Mouse (Mus musculus) hindbrain, embryonic 14.5 days (tissue): ENCODE measurements around the gene Rae1. TPM values are rescaled to one million over a fixed set of nuclear protein-coding genes. Genes with fewer than 3 reads are reported as not detected.
A peak's percentile ranks its signal among the peaks of the same experiment; 100 is the strongest.

Experiments used
- ATAC-seq: fragments of 200-750 bp; cut with Nextera tagmentation; 2 replicates; pipeline ENCODE4 v1.8.0; 2017; ENCODE audit warnings: moderate number of reproducible peaks, mild to moderate bottlenecking, moderate TSS enrichment, moderate library complexity; ENCODE audit not compliant: low FRiP score
- DNase-seq: peaks from one replicate; pipeline ENCODE4 v3.0.0-alpha.2; 2015; ENCODE audit warnings: low spot score
- H3K27ac ChIP-seq: fragments of 300-500 bp; sonication (generic); 2 replicates; pipeline ENCODE4 v1.5.1; 2014; ENCODE audit warnings: mild to moderate bottlenecking, moderate library complexity
- H3K27me3 ChIP-seq: fragments of 300-500 bp; sonication (generic); 2 replicates; pipeline ENCODE4 v1.6.1; 2014; ENCODE audit warnings: mild to moderate bottlenecking, low read length, mixed read lengths; ENCODE audit not compliant: control insufficient read depth, insufficient read depth
- H3K36me3 ChIP-seq: fragments of 300-500 bp; sonication (generic); replicated peaks from 2 replicates; pipeline ENCODE4 v1.6.1; 2014; ENCODE audit not compliant: control insufficient read depth, insufficient read depth
- H3K4me1 ChIP-seq: fragments of 300-500 bp; sonication (generic); replicated peaks from 2 replicates; pipeline ENCODE4 v1.6.1; 2014; ENCODE audit warnings: antibody characterized with exemption, low read length, mixed read lengths; ENCODE audit not compliant: control insufficient read depth, insufficient read depth
- H3K4me2 ChIP-seq: fragments of 300-500 bp; sonication (generic); replicated peaks from 2 replicates; pipeline ENCODE4 v1.6.1; 2014; ENCODE audit warnings: mild to moderate bottlenecking, moderate library complexity
- H3K4me3 ChIP-seq: fragments of 300-500 bp; sonication (generic); replicated peaks from 2 replicates; pipeline ENCODE4 v1.5.1; 2014; ENCODE audit warnings: mild to moderate bottlenecking, low read length
- H3K9ac ChIP-seq: fragments of 300-500 bp; sonication (generic); 2 replicates; pipeline ENCODE4 v1.6.1; 2014
- H3K9me3 ChIP-seq: fragments of 300-500 bp; sonication (generic); 2 replicates; pipeline ENCODE4 v1.6.1; 2016; ENCODE audit warnings: low read length; ENCODE audit not compliant: control insufficient read depth
- whole genome bisulfite sequencing: fragments of 180-500 bp; shearing (Covaris S2); extraction: QIAGEN DNeasy Blood & Tissue Kit; methylation state at CpG from one replicate; pipeline ENCODE4 v1.1.7; 2014; 5-methylcytosine and 5-hydroxymethylcytosine counted together
- polyA plus RNA-seq: library from polyadenylated mRNA; unstranded; fragments of >200 nt; fragmentation: Nextera tagmentation; extraction: Ambion mirVana; gene quantifications from 2 replicates; pipeline ENCODE4 v1.2.1, GENCODE M21; 2014

Gene Rae1
- polyA plus RNA-seq, 1 experiment from 2014 or later = 117 TPM

DNA sequence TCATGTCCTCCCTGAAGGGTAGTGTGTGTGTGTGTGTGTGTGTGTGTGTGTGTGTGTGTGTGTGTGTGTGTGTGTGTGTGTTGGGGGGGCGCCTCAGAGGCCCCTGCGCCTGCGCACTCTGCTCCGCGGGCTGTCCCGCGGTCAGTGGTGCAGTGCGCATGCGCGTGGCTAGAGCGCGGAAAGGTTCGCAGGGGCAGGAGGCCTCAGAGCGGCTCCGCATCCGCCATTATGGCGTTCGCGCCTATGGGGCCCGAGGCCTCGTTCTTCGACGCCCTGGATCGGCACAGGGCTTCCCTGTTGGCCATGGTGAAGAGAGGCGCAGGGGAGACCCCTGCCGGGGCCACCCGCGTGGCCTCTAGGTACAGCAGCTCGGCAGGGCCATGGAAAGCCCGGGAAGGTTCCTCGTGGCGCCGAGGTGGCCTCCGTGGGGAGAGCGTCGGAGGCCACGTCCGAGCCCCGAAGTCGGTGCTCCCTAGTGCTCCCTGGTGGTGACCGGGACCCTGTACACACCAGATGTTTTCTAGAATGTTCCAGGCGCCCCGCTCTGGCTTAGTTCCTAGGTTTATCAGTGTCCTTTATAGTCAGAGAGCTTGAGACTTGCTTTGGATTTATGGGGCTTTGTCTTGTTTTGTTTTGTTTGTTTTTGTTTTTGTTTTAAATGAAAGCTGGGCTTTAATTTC is 20.1 kb upstream of the Rae1 start:
- no peak for DNase-seq
- ATAC-seq = no peak
- WGBS = 94% methylated on average over 43 of the region's 43 CpGs

DNA sequence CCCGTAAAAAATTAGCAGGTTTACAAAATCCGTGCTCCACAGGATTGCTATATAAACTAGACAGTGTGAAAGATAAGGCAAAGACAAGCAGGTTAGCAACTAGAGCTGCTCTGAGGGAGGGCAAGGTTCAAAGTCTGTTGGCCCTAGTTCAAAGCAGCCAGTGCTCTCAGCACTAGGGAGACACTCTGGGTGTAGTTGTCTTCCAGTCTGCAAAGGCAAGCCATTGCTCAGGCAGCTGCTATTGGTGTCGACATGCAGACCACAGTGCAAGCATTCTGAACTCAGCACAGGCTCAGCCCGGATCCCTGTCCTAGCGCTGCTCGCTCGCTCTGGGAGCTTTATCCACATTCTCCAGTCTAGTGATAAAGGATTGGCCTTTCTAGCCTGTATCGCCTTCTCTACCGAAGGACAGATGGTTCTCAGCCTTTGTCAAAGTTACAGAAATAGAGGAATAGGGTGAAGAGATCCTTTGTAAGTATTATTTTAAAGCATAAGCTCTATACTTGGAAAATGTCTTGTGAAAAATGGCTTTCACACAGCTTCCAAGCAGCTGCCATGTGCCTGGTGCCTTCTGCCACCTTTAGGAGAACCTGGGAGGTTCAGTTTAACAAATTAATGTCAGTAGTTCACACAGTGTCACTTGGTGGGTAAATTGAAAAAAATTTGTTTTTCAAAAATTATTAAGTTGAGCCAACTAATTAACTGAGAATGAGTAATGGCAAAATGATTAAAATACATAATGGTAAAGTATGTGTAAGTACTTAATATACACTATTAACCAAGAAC is 16.9 kb upstream of the Rae1 start:
- 83% methylated on average over 9 of the region's 9 CpGs for WGBS
- H3K36me3 ChIP-seq = no peaks in the 10 kb centered on the region
- H3K4me1 ChIP-seq = 0 out of 2 replicates have a peak, but pooled peaks cover 2% of the 10 kb centered on the region
- H3K27ac ChIP-seq = no peak overlapping the region
- DNase-seq (no peak), ATAC-seq (no peak)
- H3K27me3 ChIP-seq = no peaks in the 10 kb centered on the region
- no peak overlapping the region for H3K9ac ChIP-seq
- no peaks in the 10 kb centered on the region for H3K9me3 ChIP-seq
- H3K4me2 ChIP-seq = no peak overlapping the region
- no peak overlapping the region for H3K4me3 ChIP-seq

More for the DNA sequence above, 20.1 kb upstream of the Rae1 start:
- H3K9me3 ChIP-seq = no peaks in the 10 kb centered on the region
- H3K27me3 ChIP-seq = no peaks in the 10 kb centered on the region
- H3K36me3 ChIP-seq = no peaks in the 10 kb centered on the region
- no peak overlapping the region for H3K4me2 ChIP-seq
- H3K4me3 ChIP-seq = no peak overlapping the region
- H3K27ac ChIP-seq = no peak overlapping the region
- peaks cover 19% of the 10 kb centered on the region for H3K4me1 ChIP-seq
- no peak overlapping the region for H3K9ac ChIP-seq

DNA sequence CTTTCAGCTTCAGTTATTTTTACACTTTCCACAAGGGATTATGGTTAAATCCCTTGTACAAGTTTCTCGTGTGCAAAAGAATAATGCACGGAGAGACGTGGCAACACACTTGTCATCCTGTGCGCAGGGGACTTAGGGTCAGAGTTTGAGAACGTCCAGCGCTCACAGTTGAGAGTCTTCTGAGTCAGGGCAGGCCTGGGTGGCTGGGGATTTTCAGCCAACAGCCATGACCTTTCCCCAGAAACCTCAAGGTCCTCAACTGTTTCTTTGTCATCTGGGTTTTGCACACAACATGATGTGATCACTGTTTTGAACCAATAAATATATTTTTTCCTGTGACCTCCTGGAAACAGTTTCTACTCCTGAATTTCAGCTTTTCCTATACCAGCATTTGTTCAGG is 9.8 kb upstream of the Rae1 start:
- no peak overlapping the region for H3K9ac ChIP-seq
- ATAC-seq (no peak), DNase-seq (no peak)
- H3K4me3 ChIP-seq = no peak overlapping the region
- no peaks in the 10 kb centered on the region for H3K27me3 ChIP-seq
- no peaks in the 10 kb centered on the region for H3K9me3 ChIP-seq
- H3K4me1 ChIP-seq = no peaks in the 10 kb centered on the region
- H3K27ac ChIP-seq = no peak overlapping the region
- no peaks in the 10 kb centered on the region for H3K36me3 ChIP-seq
- no peak overlapping the region for H3K4me2 ChIP-seq
- 85% methylated on average over 6 of the region's 6 CpGs for WGBS

DNA sequence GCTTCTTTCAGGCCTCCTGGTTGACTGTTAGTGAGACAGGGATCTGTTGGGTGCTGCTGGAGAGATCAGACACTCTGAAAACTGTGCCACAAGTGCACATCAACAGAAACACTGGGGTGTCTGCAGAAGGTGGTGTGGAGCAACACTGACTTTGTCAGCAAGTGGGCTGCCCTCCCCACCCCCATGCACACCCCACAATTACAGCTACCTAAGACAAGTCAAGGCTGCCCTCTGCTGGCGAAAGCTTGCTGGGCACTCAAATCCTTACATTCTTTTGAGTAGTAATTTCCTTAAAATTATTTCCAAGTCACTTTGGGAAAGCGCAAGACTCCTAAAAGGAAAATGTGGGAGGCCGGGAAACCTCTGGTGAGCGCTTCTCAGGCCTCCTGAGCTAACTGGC is 3.7 kb upstream of the Rae1 start:
- Histone ChIP-seq H3K4me2 (no peak overlapping the region), H3K9me3 (no peaks in the 10 kb centered on the region), H3K4me3 (no peak overlapping the region), H3K4me1 (peaks cover 8% of the 10 kb centered on the region), H3K36me3 (no peaks in the 10 kb centered on the region), H3K9ac (no peak overlapping the region), H3K27me3 (no peaks in the 10 kb centered on the region), H3K27ac (no peak overlapping the region)
- WGBS = 20% methylated on average over 4 of the region's 4 CpGs
- peak; percentile 86 for DNase-seq
- no peak for ATAC-seq

DNA sequence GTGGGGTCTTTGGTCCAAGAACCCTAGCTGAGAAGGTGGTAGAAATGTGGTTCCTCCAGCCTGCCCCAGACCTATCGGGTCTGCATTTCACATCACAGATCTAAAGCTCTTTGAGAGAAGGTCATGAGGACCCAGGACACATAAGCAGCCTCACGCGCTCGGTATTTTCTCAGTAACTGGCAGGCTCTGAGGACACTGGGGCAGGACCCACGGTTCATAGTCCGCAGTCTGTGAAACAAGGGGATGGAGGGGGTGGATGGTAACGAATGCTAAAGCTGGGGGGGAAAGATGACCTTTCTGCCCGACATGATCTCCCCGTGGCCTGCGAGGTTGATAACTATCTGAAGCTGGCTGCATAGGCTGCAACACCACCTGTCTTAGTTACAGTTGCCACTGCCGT is 2.2 kb upstream of the Rae1 start:
- ATAC-seq = no peak
- Histone ChIP-seq H3K4me3 (no peak overlapping the region), H3K36me3 (peaks cover 8% of the 10 kb centered on the region), H3K27me3 (no peaks in the 10 kb centered on the region), H3K27ac (no peak overlapping the region), H3K4me2 (no peak overlapping the region), H3K9ac (no peak overlapping the region), H3K9me3 (no peaks in the 10 kb centered on the region), H3K4me1 (peaks cover 15% of the 10 kb centered on the region)
- DNase-seq = no peak
- 76% methylated on average over 11 of the region's 11 CpGs for WGBS

DNA sequence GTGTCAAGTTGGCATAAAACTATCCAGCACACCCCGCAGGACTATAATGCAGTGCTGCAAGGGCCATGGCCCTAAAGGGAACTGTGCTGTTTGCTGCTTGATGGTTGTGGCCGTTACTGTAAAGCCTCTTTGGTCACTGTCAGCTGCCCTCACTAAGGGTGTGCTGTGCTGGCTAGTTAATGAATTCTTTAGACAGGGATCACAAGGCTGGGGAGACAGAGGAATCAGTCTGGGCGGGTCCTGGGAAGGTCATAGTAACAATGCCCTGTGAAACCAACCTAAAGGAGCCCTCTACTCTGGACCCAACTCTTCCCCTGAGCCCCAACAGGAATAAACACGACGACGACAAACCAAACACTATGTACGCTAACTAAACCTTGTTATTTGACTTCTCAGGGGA is 1.4 kb upstream of the Rae1 start:
- H3K27me3 ChIP-seq = no peaks in the 10 kb centered on the region
- H3K27ac ChIP-seq = no peak overlapping the region
- H3K36me3 ChIP-seq = peaks cover 15% of the 10 kb centered on the region
- 72% methylated on average over 7 of the region's 7 CpGs for WGBS
- no peak for DNase-seq
- no peak overlapping the region for H3K4me3 ChIP-seq
- no peak for ATAC-seq
- H3K9ac ChIP-seq = no peak overlapping the region
- no peaks in the 10 kb centered on the region for H3K9me3 ChIP-seq
- no peak overlapping the region for H3K4me2 ChIP-seq
- peaks cover 15% of the 10 kb centered on the region for H3K4me1 ChIP-seq

DNA sequence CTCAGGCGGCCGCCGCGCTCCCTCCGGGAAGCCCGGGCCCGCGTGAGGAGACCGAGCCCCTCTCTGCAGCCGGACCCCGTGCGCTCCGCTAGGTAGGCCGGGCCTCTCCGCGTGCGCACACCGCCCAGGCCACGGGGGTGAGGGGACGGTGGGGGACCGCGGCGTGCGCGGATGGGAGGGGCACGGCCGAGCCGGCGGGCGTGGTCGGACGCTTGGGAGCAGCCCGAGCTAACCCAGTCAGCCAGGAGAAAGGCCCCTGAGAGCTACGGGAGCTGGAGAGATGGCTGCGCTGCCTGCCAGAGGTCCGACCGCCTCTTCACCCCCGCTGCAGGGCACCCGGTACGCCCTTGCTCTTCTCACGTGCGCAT is 352 bp downstream of the Rae1 start:
- WGBS = 0% methylated on average over 42 of the region's 42 CpGs
- H3K27ac ChIP-seq = peak overlapping the region; percentile 79
- ATAC-seq = peak; percentile 84
- DNase-seq = peak; percentile 30
- peaks cover 33% of the 10 kb centered on the region for H3K36me3 ChIP-seq
- peak overlapping the region; percentile 88 for H3K4me3 ChIP-seq
- H3K4me2 ChIP-seq = peak overlapping the region; percentile 91
- H3K4me1 ChIP-seq = peaks cover 15% of the 10 kb centered on the region
- no peaks in the 10 kb centered on the region for H3K27me3 ChIP-seq
- peak overlapping the region; percentile 86 for H3K9ac ChIP-seq
- H3K9me3 ChIP-seq = no peaks in the 10 kb centered on the region

DNA sequence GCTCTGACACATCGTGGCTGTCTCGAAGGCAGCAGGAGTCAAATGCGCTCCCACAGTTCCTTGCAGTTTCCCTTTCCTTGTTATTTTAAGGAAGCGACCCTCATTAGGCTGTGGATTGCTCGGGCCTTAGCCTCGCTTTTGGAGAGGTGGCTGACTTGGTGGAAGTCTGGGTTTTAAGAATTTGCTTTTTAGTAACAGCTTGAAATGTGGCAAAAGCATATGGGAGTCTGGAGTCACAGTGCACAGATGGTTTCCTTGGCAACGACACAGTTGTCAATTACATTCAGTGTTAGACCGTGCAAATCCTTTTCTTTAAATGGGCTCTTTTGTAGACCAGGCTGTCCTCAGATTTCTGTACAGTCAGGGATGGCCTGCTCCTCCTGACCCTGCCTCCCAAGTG is 1.0 kb downstream of the Rae1 start:
- ATAC-seq = no peak
- H3K27ac ChIP-seq = no peak overlapping the region
- 16% methylated on average over 8 of the region's 8 CpGs for WGBS
- peaks cover 15% of the 10 kb centered on the region for H3K4me1 ChIP-seq
- H3K36me3 ChIP-seq = peaks cover 37% of the 10 kb centered on the region
- peak overlapping the region; percentile 86 for H3K9ac ChIP-seq
- H3K4me2 ChIP-seq = peak overlapping the region; percentile 91
- H3K27me3 ChIP-seq = no peaks in the 10 kb centered on the region
- DNase-seq = no peak
- H3K9me3 ChIP-seq = no peaks in the 10 kb centered on the region
- H3K4me3 ChIP-seq = peak overlapping the region; percentile 88

DNA sequence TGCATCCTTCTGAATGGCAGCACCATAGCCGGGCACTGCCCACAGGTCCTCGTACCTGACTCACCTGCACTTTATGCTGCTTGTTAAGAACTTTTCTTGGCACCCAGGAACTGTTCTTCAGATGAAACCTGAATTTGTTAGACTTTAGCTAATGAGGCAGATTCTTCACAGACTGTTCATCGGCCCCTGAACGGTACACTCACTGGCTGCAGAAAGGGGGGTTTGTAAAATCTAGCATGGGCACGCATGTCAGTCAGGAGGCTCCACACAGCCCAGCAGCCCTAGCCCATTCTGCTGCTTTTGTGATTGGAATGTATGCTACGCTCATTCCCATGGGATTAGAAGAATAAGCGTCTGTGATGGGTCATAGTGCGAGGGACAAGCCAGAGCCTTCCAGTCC is 3.8 kb downstream of the Rae1 start:
- Histone ChIP-seq H3K4me2 (no peak overlapping the region), H3K4me1 (peaks cover 15% of the 10 kb centered on the region), H3K36me3 (peaks cover 64% of the 10 kb centered on the region), H3K9ac (no peak overlapping the region), H3K27me3 (no peaks in the 10 kb centered on the region), H3K9me3 (no peaks in the 10 kb centered on the region), H3K27ac (no peak overlapping the region), H3K4me3 (no peak overlapping the region)
- no peak for ATAC-seq
- no peak for DNase-seq
- 89% methylated on average over 8 of the region's 8 CpGs for WGBS
